Mouse (Mus musculus): ENCODE results near the gene Ikzf2. TPM values are rescaled to one million over a fixed set of nuclear protein-coding genes. Genes with fewer than 3 reads are reported as not detected.

Gene Ikzf2
- polyA plus RNA-seq, 1 experiment from 2014 or later, result 4.2 TPM

- Histone ChIP-seq H3K27me3 (replicated peaks; ENCODE audit: control insufficient read depth, insufficient read depth, low read length) (no peaks in the 10 kb centered on the region), H3K36me3 (ENCODE audit: control insufficient read depth, insufficient read depth, low read length) (no peaks in the 10 kb centered on the region), H3K9ac (ENCODE audit: low read depth, low read length) (no peak overlapping the region), H3K4me2 (ENCODE audit: low read depth, low read length) (no peak overlapping the region), H3K4me3 (ENCODE audit: low read depth, low read length) (no peak overlapping the region), H3K4me1 (ENCODE audit: control insufficient read depth, insufficient read depth, low read length) (peaks cover 3% of the 10 kb centered on the region; the same call in 1 of the 2 replicates), H3K27ac (replicated peaks; ENCODE audit: low read depth, low read length) (no peak overlapping the region; the same call in 1 of the 2 replicates), H3K9me3 (ENCODE audit: control insufficient read depth, low read length) (no peaks in the 10 kb centered on the region)
- ATAC-seq (ENCODE audit: low read depth) (no peak), DNase-seq (ENCODE audit: low spot score) (peak; percentile 36)
- 19% methylated on average over 7 of the region's 7 CpGs for WGBS
These were observed 198.0 kb downstream of the Ikzf2 start for GRCm38 (mm10) chr1:69489026-69489425.

- Histone ChIP-seq H3K27me3 (replicated peaks; ENCODE audit: control insufficient read depth, insufficient read depth, low read length) (no peaks in the 10 kb centered on the region), H3K4me2 (ENCODE audit: low read depth, low read length) (no peak overlapping the region), H3K4me1 (ENCODE audit: control insufficient read depth, insufficient read depth, low read length) (peaks cover 3% of the 10 kb centered on the region; the same call in 1 of the 2 replicates), H3K9ac (ENCODE audit: low read depth, low read length) (no peak overlapping the region), H3K27ac (replicated peaks; ENCODE audit: low read depth, low read length) (no peak overlapping the region; the same call in 1 of the 2 replicates), H3K9me3 (ENCODE audit: control insufficient read depth, low read length) (no peaks in the 10 kb centered on the region), H3K4me3 (ENCODE audit: low read depth, low read length) (no peak overlapping the region), H3K36me3 (ENCODE audit: control insufficient read depth, insufficient read depth, low read length) (no peaks in the 10 kb centered on the region)
- WGBS, result 45% methylated on average over 6 of the region's 6 CpGs
- DNase-seq (ENCODE audit: low spot score) (no peak), ATAC-seq (ENCODE audit: low read depth) (no peak)
These were observed 198.4 kb downstream of the Ikzf2 start for GRCm38 (mm10) chr1:69488625-69489024.

Other genes with a start within 250 kb of the Ikzf2 start
- 0.43 and 2.4 TPM in 2 replicates for gene Spag16, start 139.7 kb upstream of the Ikzf2 start, polyA plus RNA-seq (2014; fragmentation: Nextera tagmentation; extraction: Ambion mirVana)

Data from embryonic facial prominence, embryonic 14.5 days (tissue).